Mouse (Mus musculus) midbrain, embryonic 16.5 days (tissue): ENCODE measurements around the gene Ccdc110. TPM values are rescaled to one million over a fixed set of nuclear protein-coding genes. Genes with fewer than 3 reads are reported as not detected.

Source experiments
- ATAC-seq: fragments of 200-750 bp; cut with Nextera tagmentation; 2 replicates; pipeline ENCODE4 v1.8.0; 2017; ENCODE audit warnings: moderate TSS enrichment
- H3K27ac ChIP-seq: fragments of 300-500 bp; sonication (generic); 2 replicates; pipeline ENCODE4 v1.5.1; 2014; ENCODE audit warnings: mild to moderate bottlenecking, low read length, mixed read lengths
- H3K27me3 ChIP-seq: fragments of 300-500 bp; sonication (generic); 2 replicates; pipeline ENCODE4 v1.6.1; 2014; ENCODE audit warnings: low read depth, low read length, mixed read lengths; ENCODE audit not compliant: control insufficient read depth, insufficient read depth
- H3K36me3 ChIP-seq: fragments of 300-500 bp; sonication (generic); 2 replicates; pipeline ENCODE4 v1.6.1; 2014; ENCODE audit warnings: mild to moderate bottlenecking, low read length, moderate library complexity, mixed read lengths; ENCODE audit not compliant: control insufficient read depth, insufficient read depth
- H3K4me1 ChIP-seq: fragments of 300-500 bp; sonication (generic); 2 replicates; pipeline ENCODE4 v1.6.1; 2014; ENCODE audit warnings: mild to moderate bottlenecking, low read length, mixed read lengths; ENCODE audit not compliant: control insufficient read depth, insufficient read depth
- H3K4me2 ChIP-seq: fragments of 300-500 bp; sonication (generic); 2 replicates; pipeline ENCODE4 v1.6.1; 2014; ENCODE audit warnings: mild to moderate bottlenecking, low read length, mixed read lengths
- H3K4me3 ChIP-seq: fragments of 300-500 bp; sonication (generic); 2 replicates; pipeline ENCODE4 v1.5.1; 2014; ENCODE audit warnings: low read depth, mild to moderate bottlenecking, low read length, moderate library complexity, mixed read lengths
- H3K9ac ChIP-seq: fragments of 300-500 bp; sonication (generic); 2 replicates; pipeline ENCODE4 v1.6.1; 2014; ENCODE audit warnings: low read depth, low read length, mixed read lengths
- H3K9me3 ChIP-seq: fragments of 300-500 bp; sonication (generic); replicated peaks from 2 replicates; pipeline ENCODE4 v1.6.1; 2014; ENCODE audit warnings: mild to moderate bottlenecking, low read length, mixed read lengths; ENCODE audit not compliant: control insufficient read depth, poor library complexity, severe bottlenecking
- WGBS: fragments of 180-500 bp; shearing (Covaris S2); extraction: QIAGEN DNeasy Blood & Tissue Kit; methylation state at CpG from one replicate; pipeline ENCODE4 v1.1.7; 2014; 5-methylcytosine and 5-hydroxymethylcytosine counted together
- polyA plus RNA-seq: library from polyadenylated mRNA; unstranded; fragments of >200 nt; fragmentation: Nextera tagmentation; extraction: Ambion mirVana; gene quantifications from 2 replicates; pipeline ENCODE4 v1.2.1, GENCODE M21; 2015

Ccdc110 gene
- 0.10 and 0.22 TPM in 2 replicates for polyA plus RNA-seq

DNA sequence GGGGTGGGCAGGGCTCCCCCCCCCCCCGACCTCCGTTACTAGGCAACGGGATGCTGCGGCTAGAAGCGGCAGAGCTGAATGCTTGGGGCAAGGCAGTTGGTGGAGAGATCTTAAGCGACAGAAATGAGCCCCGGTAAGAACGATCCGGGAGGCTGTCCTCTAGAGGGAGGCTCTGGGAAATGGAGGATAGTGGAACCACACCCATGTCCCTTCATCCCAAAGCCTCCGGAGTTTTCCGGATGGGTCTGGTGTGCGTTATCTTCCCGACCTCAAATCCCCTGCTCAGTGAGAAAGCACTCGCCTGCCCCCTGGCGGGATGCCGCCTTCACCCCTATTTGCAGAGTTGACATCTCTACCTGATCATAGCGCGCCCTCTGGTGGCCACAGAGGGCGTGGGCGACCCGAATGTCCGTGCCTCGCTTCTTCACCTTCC lies at the start of gene Ccdc110:
TSS of gene Ccdc110 (plus strand) at position 38 of the 433 bp plus-strand sequence.
- Histone ChIP-seq H3K4me2 (peak within 1 kb of the TSS; percentile 78), H3K27me3 (no peaks in the 10 kb centered on the region), H3K4me1 (no peaks in the 10 kb centered on the region), H3K27ac (no peak within 1 kb of the TSS), H3K9ac (peak within 1 kb of the TSS; percentile 62), H3K9me3 (no peaks in the 10 kb centered on the region), H3K4me3 (peak within 1 kb of the TSS; percentile 47), H3K36me3 (no peaks in the 10 kb centered on the region)
- ATAC-seq, result peak; percentile 90
- under 1% methylated on average over 23 of the region's 23 CpGs for WGBS

DNA sequence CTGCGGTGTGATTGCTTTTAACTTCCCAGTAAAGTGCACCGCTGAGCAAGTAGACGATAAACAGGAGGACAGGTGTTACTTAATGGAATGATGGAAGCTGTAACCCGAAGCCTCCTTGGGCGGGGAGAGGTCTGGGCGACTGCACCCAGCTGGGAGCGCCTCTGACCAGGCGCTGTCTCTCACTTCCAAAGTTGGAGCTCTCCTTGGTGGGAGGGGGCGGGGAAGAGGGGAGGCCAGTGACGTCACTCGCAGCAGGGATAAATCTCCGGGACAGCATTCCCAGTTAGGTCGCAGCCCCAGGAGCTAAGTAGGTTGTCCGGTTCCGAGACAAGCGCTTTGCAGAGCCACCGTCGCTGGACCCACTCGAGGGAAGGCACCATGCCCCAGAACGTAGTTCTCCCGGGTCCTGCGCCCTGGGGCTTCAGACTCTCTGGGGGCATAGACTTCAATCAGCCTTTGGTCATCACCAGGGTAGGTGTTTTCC lies 49.2 kb upstream of the Ccdc110 start, which contains the start of gene Pdlim3:
TSS of gene Pdlim3 (plus strand) at position 260 of the 484 bp plus-strand sequence.
- peaks cover 14% of the 10 kb centered on the region for H3K4me1 ChIP-seq
- H3K4me2 ChIP-seq, result peak within 1 kb of the TSS; percentile 71
- H3K9ac ChIP-seq, result peak within 1 kb of the TSS; percentile 11; the same call in 1 of the 2 replicates
- no peak within 1 kb of the TSS for H3K27ac ChIP-seq
- H3K27me3 ChIP-seq, result no peaks in the 10 kb centered on the region
- peak; percentile 62 for ATAC-seq
- no peaks in the 10 kb centered on the region for H3K9me3 ChIP-seq
- H3K36me3 ChIP-seq, result no peaks in the 10 kb centered on the region
- peak within 1 kb of the TSS; percentile 34 for H3K4me3 ChIP-seq
- WGBS, result 1% methylated on average over 22 of the region's 22 CpGs

DNA sequence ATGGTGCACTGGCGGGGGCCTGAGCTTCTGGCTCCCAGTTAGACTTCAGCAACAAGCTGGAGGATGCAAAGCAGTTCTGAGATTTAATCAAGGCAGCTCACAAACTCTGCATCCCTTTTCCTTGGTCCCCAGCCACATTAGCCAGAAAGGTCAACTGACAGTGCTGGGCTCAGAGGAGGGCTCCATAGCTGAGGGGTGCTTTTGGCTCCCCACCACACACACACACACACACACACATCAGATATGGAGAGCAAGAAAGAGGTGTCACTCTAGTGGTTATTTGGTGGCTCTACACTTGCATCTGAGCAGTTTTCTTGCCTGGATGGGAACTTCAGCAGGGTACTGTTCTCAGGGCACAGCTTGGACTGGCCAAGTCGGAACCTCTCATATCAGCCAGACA lies 48.6 kb upstream of the Ccdc110 start:
- Histone ChIP-seq H3K4me2 (peak overlapping the region; percentile 71), H3K36me3 (no peaks in the 10 kb centered on the region), H3K9ac (0 out of 2 replicates have a peak overlapping the region, but pooled peaks have one; percentile 11), H3K27me3 (no peaks in the 10 kb centered on the region), H3K9me3 (no peaks in the 10 kb centered on the region), H3K4me3 (peak overlapping the region; percentile 34), H3K4me1 (peaks cover 14% of the 10 kb centered on the region), H3K27ac (no peak overlapping the region)
- peak; percentile 38; the same call in 1 of the 2 replicates for ATAC-seq
- 38% methylated on average over 2 of the region's 2 CpGs for WGBS

DNA sequence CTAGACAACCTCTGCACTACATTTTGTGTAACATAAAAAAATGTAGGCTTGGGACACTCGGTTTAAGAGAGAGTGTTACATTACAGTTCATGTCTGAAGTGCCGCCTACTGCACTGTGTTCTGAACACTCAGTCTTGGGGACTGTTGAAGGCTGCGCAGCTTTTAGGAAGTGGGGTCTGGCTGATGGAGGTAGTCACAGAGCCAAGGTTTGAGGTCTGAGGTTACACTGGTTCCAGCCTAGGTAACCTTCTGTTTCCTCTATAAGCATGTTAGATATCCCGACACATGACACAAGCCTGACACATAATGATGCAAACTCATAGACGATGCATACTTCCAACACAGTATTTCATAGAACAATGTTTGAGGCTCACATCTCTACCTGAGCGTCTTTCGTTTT lies 44.7 kb upstream of the Ccdc110 start:
- no peak overlapping the region for H3K27ac ChIP-seq
- 95% methylated on average over 7 of the region's 7 CpGs for WGBS

DNA sequence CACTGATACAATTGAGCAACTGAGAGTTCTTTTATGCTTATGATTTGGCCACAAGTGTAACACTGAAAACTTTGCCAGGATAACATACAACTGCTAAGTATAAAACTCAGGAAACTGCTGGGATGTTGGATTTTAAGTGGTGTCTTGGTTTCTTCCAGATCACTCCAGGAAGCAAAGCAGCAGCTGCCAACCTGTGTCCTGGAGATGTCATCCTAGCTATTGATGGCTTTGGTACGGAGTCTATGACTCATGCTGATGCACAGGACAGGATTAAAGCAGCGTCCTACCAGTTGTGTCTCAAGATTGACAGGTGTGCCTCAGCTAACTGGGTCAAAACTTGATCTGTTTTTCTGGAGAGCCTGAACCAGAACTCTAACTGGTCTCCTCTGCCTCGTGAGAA lies 37.8 kb upstream of the Ccdc110 start:
- Histone ChIP-seq H3K9ac (no peak overlapping the region), H3K27me3 (no peaks in the 10 kb centered on the region), H3K4me3 (no peak overlapping the region), H3K4me1 (peaks cover 3% of the 10 kb centered on the region; the same call in 1 of the 2 replicates), H3K36me3 (no peaks in the 10 kb centered on the region), H3K4me2 (no peak overlapping the region), H3K27ac (no peak overlapping the region), H3K9me3 (peaks cover 3% of the 10 kb centered on the region; the same call in 1 of the 2 replicates)
- no peak for ATAC-seq
- 85% methylated on average over 3 of the region's 3 CpGs for WGBS

More for the DNA sequence above, 44.7 kb upstream of the Ccdc110 start:
- no peaks in the 10 kb centered on the region for H3K27me3 ChIP-seq
- peaks cover 2% of the 10 kb centered on the region; the same call in 1 of the 2 replicates for H3K9me3 ChIP-seq
- no peak overlapping the region for H3K4me2 ChIP-seq
- no peak overlapping the region for H3K9ac ChIP-seq
- H3K4me1 ChIP-seq, result peaks cover 9% of the 10 kb centered on the region
- H3K4me3 ChIP-seq, result no peak overlapping the region
- ATAC-seq, result no peak
- no peaks in the 10 kb centered on the region for H3K36me3 ChIP-seq

DNA sequence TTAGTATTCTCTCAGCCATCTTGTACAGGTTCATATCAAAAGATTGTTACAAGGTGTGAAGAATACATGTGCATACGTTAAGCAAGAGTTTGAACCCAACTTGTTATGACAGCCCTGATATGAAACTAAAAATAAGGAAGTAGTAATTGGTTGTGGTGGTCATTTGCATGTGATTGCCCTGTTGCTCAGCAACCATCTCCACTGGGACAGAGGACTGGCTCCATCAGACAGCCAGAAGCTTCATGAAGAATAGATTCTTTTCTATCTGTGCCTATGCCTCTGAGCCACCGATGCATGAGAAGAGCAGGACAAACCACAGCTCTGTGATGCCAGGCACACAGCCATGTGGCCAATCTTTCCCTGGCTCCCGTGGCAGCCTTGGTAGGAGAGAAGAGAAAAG lies 34.6 kb upstream of the Ccdc110 start:
- 56% methylated on average over 3 of the region's 3 CpGs for WGBS
- no peak overlapping the region for H3K4me3 ChIP-seq
- H3K9ac ChIP-seq, result no peak overlapping the region
- no peak overlapping the region for H3K27ac ChIP-seq
- H3K4me2 ChIP-seq, result no peak overlapping the region
- ATAC-seq, result peak; percentile 36; the same call in 1 of the 2 replicates
- no peaks in the 10 kb centered on the region for H3K27me3 ChIP-seq
- H3K4me1 ChIP-seq, result peaks cover 3% of the 10 kb centered on the region; the same call in 1 of the 2 replicates
- peaks cover under 1% of the 10 kb centered on the region; the same call in 1 of the 2 replicates for H3K9me3 ChIP-seq
- H3K36me3 ChIP-seq, result no peaks in the 10 kb centered on the region

DNA sequence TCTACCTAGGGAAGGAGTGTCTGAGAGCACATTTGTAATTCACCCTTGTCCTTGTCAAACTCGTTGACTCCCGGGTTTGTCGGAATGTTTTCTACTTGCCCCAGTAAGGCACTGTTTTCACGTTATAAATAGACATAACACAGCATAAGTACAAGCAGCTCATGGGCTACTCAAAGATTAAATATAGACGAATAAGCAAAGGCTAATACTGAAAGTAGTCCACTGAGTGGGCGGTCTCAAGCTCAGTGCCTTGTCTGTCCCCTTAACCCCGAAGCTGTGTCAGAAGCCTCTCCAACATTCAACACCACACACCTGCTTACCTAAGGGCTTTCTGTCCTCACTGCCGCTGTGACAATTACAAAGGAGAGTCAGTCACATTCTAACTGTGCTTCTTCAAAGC lies 32.8 kb upstream of the Ccdc110 start:
- H3K27me3 ChIP-seq, result no peaks in the 10 kb centered on the region
- no peak overlapping the region for H3K4me3 ChIP-seq
- ATAC-seq, result no peak
- H3K9me3 ChIP-seq, result no peaks in the 10 kb centered on the region
- H3K36me3 ChIP-seq, result no peaks in the 10 kb centered on the region
- no peak overlapping the region for H3K4me2 ChIP-seq
- no peak overlapping the region for H3K9ac ChIP-seq
- 69% methylated on average over 8 of the region's 8 CpGs for WGBS
- no peak overlapping the region for H3K27ac ChIP-seq
- H3K4me1 ChIP-seq, result peaks cover 3% of the 10 kb centered on the region; the same call in 1 of the 2 replicates

DNA sequence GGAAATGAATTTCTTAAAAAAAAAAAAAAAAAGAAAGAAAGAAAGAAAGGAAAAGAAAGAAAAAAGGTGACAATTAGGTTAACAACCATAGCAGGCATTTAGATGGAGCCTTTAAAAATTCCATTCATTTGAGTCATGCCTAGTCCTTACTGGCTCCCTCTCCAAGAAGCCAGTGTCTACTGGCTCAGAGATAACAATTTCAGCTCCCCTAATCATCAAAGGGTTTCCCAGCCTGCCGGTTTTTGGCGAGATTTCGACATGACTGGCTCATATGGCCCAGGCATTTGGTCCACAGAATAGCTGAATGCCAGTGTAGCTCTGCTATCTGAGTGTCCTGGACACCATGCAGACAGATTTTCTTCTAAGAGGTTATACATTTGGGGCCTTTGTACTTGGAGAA lies 30.8 kb upstream of the Ccdc110 start:
- WGBS, result 41% methylated on average over 3 of the region's 3 CpGs
- H3K9me3 ChIP-seq, result no peaks in the 10 kb centered on the region
- H3K4me1 ChIP-seq, result peaks cover 3% of the 10 kb centered on the region; the same call in 1 of the 2 replicates
- no peak overlapping the region for H3K4me2 ChIP-seq
- H3K27ac ChIP-seq, result no peak overlapping the region
- no peaks in the 10 kb centered on the region for H3K27me3 ChIP-seq
- no peaks in the 10 kb centered on the region for H3K36me3 ChIP-seq
- no peak for ATAC-seq
- H3K9ac ChIP-seq, result no peak overlapping the region
- H3K4me3 ChIP-seq, result no peak overlapping the region

DNA sequence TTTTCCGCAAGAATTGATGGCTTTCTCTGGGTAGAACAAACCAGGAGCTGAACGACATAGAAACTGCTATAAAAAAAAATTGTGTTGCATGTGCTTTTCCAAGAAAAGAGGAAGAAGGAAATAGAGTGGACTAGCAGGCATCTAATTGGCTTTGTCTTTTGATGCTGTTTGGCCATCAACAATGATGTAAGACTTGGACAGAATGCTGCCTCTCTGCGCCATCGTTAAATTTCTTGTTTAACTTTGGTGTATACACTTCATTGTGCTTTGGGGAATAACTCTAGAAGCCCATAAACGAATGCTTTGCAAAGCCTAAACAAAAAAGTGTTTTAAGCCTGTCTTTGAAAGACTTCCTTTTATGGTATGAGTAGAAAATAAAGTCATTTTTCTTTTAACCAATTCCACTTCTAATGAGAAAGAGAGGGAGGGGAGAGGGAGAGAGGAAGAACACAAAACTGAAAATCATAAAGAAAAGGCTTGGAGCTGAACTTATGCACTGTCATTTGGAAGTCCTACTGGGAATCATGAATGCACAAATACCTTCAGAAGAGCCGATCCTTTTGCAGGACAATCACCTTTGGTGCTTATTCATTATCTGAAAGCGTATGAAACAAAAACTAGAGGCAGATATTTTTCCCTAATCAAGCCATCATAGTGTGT lies 28.7 kb upstream of the Ccdc110 start:
- no peak overlapping the region for H3K27ac ChIP-seq
- no peaks in the 10 kb centered on the region for H3K9me3 ChIP-seq
- WGBS, result 65% methylated on average over 7 of the region's 7 CpGs
- H3K4me2 ChIP-seq, result no peak overlapping the region
- H3K36me3 ChIP-seq, result no peaks in the 10 kb centered on the region
- H3K27me3 ChIP-seq, result no peaks in the 10 kb centered on the region
- no peak for ATAC-seq
- 0 out of 2 replicates have a peak, but pooled peaks cover 3% of the 10 kb centered on the region for H3K4me1 ChIP-seq
- H3K9ac ChIP-seq, result no peak overlapping the region
- no peak overlapping the region for H3K4me3 ChIP-seq
